Mouse (Mus musculus) limb, embryonic 15.5 days (tissue): ENCODE data around the gene Epor. TPM values are rescaled to one million over a fixed set of nuclear protein-coding genes. Genes with fewer than 3 reads are reported as not detected.
A peak's percentile ranks its signal among the peaks of the same experiment; 100 is the strongest.

Experiments used
- ATAC-seq: fragments of 200-750 bp; cut with Nextera tagmentation; 2 replicates; pipeline ENCODE4 v1.8.0; 2017; ENCODE audit warnings: low read depth, moderate TSS enrichment; ENCODE audit not compliant: insufficient number of reproducible peaks, low FRiP score, low TSS enrichment
- H3K27ac ChIP-seq: fragments of 300-500 bp; sonication (generic); 2 replicates; pipeline ENCODE4 v1.5.1; 2015; ENCODE audit warnings: moderate library complexity, mild to moderate bottlenecking, inconsistent platforms
- H3K27me3 ChIP-seq: fragments of 300-500 bp; sonication (generic); 2 replicates; pipeline ENCODE4 v1.6.1; 2015; ENCODE audit warnings: inconsistent platforms
- H3K36me3 ChIP-seq: fragments of 300-500 bp; sonication (generic); 2 replicates; pipeline ENCODE4 v1.6.1; 2015; ENCODE audit warnings: inconsistent platforms
- H3K4me1 ChIP-seq: fragments of 300-500 bp; sonication (generic); 2 replicates; pipeline ENCODE4 v1.6.1; 2015; ENCODE audit warnings: inconsistent platforms
- H3K4me2 ChIP-seq: fragments of 300-500 bp; sonication (generic); 2 replicates; pipeline ENCODE4 v1.6.1; 2015; ENCODE audit warnings: mild to moderate bottlenecking, inconsistent platforms
- H3K4me3 ChIP-seq: fragments of 300-500 bp; sonication (generic); 2 replicates; pipeline ENCODE4 v1.5.1; 2015; ENCODE audit warnings: mild to moderate bottlenecking, inconsistent platforms
- H3K9ac ChIP-seq: fragments of 300-500 bp; sonication (generic); 2 replicates; pipeline ENCODE4 v1.6.1; 2015; ENCODE audit warnings: inconsistent platforms
- H3K9me3 ChIP-seq: fragments of 300-500 bp; sonication (generic); 2 replicates; pipeline ENCODE4 v1.6.1; 2016; ENCODE audit warnings: inconsistent platforms
- WGBS: fragments of 180-500 bp; shearing (Covaris S2); methylation state at CpG from one replicate; pipeline ENCODE4 v1.1.7; 2015; 5-methylcytosine and 5-hydroxymethylcytosine counted together
- polyA plus RNA-seq: library from polyadenylated mRNA; unstranded; fragments of >200 nt; fragmentation: Nextera tagmentation; extraction: Ambion mirVana; gene quantifications from 2 replicates; pipeline ENCODE4 v1.2.1, GENCODE M21; 2015

The Epor gene
- polyA plus RNA-seq, 1 experiment from 2014 or later, result 6.4 TPM

GRCm38 (mm10) chr9:21932445-21933137, 30.7 kb downstream of the Epor start:
- Histone ChIP-seq H3K9ac (no peak overlapping the region), H3K4me1 (peaks cover 16% of the 10 kb centered on the region; the same call in 1 of the 2 replicates), H3K4me3 (no peak overlapping the region), H3K4me2 (no peak overlapping the region), H3K9me3 (no peaks in the 10 kb centered on the region), H3K27me3 (no peaks in the 10 kb centered on the region), H3K27ac (no peak overlapping the region), H3K36me3 (no peaks in the 10 kb centered on the region)
- 53% methylated on average over 12 of the region's 12 CpGs for WGBS
- ATAC-seq, result no peak

GRCm38 (mm10) chr9:21932006-21932405, 31.3 kb downstream of the Epor start:
- Histone ChIP-seq H3K4me1 (peaks cover 15% of the 10 kb centered on the region; the same call in 1 of the 2 replicates), H3K27ac (no peak overlapping the region), H3K27me3 (no peaks in the 10 kb centered on the region), H3K9me3 (no peaks in the 10 kb centered on the region), H3K4me2 (no peak overlapping the region), H3K9ac (no peak overlapping the region), H3K4me3 (no peak overlapping the region), H3K36me3 (no peaks in the 10 kb centered on the region)
- 51% methylated on average over 2 of the region's 2 CpGs for WGBS
- ATAC-seq, result no peak

- no peak overlapping the region for H3K9ac ChIP-seq
- no peak overlapping the region for H3K27ac ChIP-seq
- H3K27me3 ChIP-seq, result no peaks in the 10 kb centered on the region
- H3K4me1 ChIP-seq, result peaks cover 19% of the 10 kb centered on the region
- no peak overlapping the region for H3K4me3 ChIP-seq
- 81% methylated on average over 3 of the region's 3 CpGs for WGBS
- H3K4me2 ChIP-seq, result no peak overlapping the region
- ATAC-seq, result no peak
- peaks cover 3% of the 10 kb centered on the region; the same call in 1 of the 2 replicates for H3K36me3 ChIP-seq
- H3K9me3 ChIP-seq, result no peaks in the 10 kb centered on the region
Observed at GRCm38 (mm10) chr9:21929208-21929607, 34.1 kb downstream of the Epor start.

- peak; percentile 94 for ATAC-seq
- WGBS, result under 1% methylated on average over 28 of the region's 28 CpGs
- no peaks in the 10 kb centered on the region for H3K27me3 ChIP-seq
Observed at GRCm38 (mm10) chr9:21927208-21927753, 36.0 kb downstream of the Epor start, which contains the start of the genes Ccdc159 and Tmem205. Gene Ccdc159 (plus strand): TSS chr9:21927471. Gene Tmem205 (minus strand): TSS chr9:21927556.

GRCm38 (mm10) chr9:21926784-21927183, 36.5 kb downstream of the Epor start:
- H3K4me2 ChIP-seq, result peak overlapping the region; percentile 56
- ATAC-seq, result no peak
- no peaks in the 10 kb centered on the region for H3K9me3 ChIP-seq
- 3% methylated on average over 6 of the region's 6 CpGs for WGBS
- peak overlapping the region; percentile 34 for H3K9ac ChIP-seq
- peaks cover 17% of the 10 kb centered on the region for H3K4me1 ChIP-seq
- H3K4me3 ChIP-seq, result peak overlapping the region; percentile 51
- peak overlapping the region; percentile 59 for H3K27ac ChIP-seq
- peaks cover 5% of the 10 kb centered on the region; the same call in 1 of the 2 replicates for H3K36me3 ChIP-seq
- no peaks in the 10 kb centered on the region for H3K27me3 ChIP-seq

More at GRCm38 (mm10) chr9:21927208-21927753, 36.0 kb downstream of the Epor start, which contains the start of the genes Ccdc159 and Tmem205:
- Histone ChIP-seq H3K27ac (peak within 1 kb of the TSS; percentile 59), H3K36me3 (peaks cover 3% of the 10 kb centered on the region; the same call in 1 of the 2 replicates), H3K4me3 (peak within 1 kb of the TSS; percentile 51), H3K9me3 (no peaks in the 10 kb centered on the region), H3K9ac (peak within 1 kb of the TSS; percentile 34), H3K4me2 (peak within 1 kb of the TSS; percentile 56), H3K4me1 (peaks cover 17% of the 10 kb centered on the region)

GRCm38 (mm10) chr9:21926155-21926554, 37.2 kb downstream of the Epor start:
- H3K27ac ChIP-seq, result no peak overlapping the region
- WGBS, result 64% methylated on average over 6 of the region's 6 CpGs
- peaks cover 8% of the 10 kb centered on the region; the same call in 1 of the 2 replicates for H3K36me3 ChIP-seq
- H3K4me3 ChIP-seq, result peak overlapping the region; percentile 51
- H3K9ac ChIP-seq, result no peak overlapping the region
- H3K4me1 ChIP-seq, result peaks cover 17% of the 10 kb centered on the region
- no peaks in the 10 kb centered on the region for H3K27me3 ChIP-seq
- ATAC-seq, result no peak
- peak overlapping the region; percentile 56 for H3K4me2 ChIP-seq
- H3K9me3 ChIP-seq, result no peaks in the 10 kb centered on the region

GRCm38 (mm10) chr9:21925506-21925905, 37.8 kb downstream of the Epor start:
- H3K36me3 ChIP-seq, result peaks cover 8% of the 10 kb centered on the region; the same call in 1 of the 2 replicates
- no peak overlapping the region for H3K4me2 ChIP-seq
- no peaks in the 10 kb centered on the region for H3K27me3 ChIP-seq
- H3K4me3 ChIP-seq, result no peak overlapping the region
- no peak for ATAC-seq
- no peaks in the 10 kb centered on the region for H3K9me3 ChIP-seq
- no peak overlapping the region for H3K27ac ChIP-seq
- peaks cover 17% of the 10 kb centered on the region for H3K4me1 ChIP-seq
- H3K9ac ChIP-seq, result no peak overlapping the region
- WGBS, result 91% methylated on average over 1 of the region's 1 CpGs

- no peak overlapping the region for H3K4me3 ChIP-seq
- peaks cover 17% of the 10 kb centered on the region for H3K4me1 ChIP-seq
- H3K4me2 ChIP-seq, result no peak overlapping the region
- no peak overlapping the region for H3K27ac ChIP-seq
- no peak overlapping the region for H3K9ac ChIP-seq
- WGBS, result 84% methylated on average over 3 of the region's 3 CpGs
- no peaks in the 10 kb centered on the region for H3K9me3 ChIP-seq
- peaks cover 8% of the 10 kb centered on the region; the same call in 1 of the 2 replicates for H3K36me3 ChIP-seq
- no peaks in the 10 kb centered on the region for H3K27me3 ChIP-seq
- ATAC-seq, result no peak
Observed at GRCm38 (mm10) chr9:21925034-21925433, 38.3 kb downstream of the Epor start.

- 72% methylated on average over 6 of the region's 6 CpGs for WGBS
- no peaks in the 10 kb centered on the region for H3K9me3 ChIP-seq
- no peak overlapping the region for H3K4me2 ChIP-seq
- no peak overlapping the region for H3K9ac ChIP-seq
- no peak overlapping the region for H3K4me3 ChIP-seq
- ATAC-seq, result no peak
- peaks cover 8% of the 10 kb centered on the region; the same call in 1 of the 2 replicates for H3K36me3 ChIP-seq
- H3K27me3 ChIP-seq, result no peaks in the 10 kb centered on the region
- H3K27ac ChIP-seq, result peak overlapping the region; percentile 0; the same call in 1 of the 2 replicates
- H3K4me1 ChIP-seq, result peaks cover 17% of the 10 kb centered on the region
Observed at GRCm38 (mm10) chr9:21924099-21924493, 39.2 kb downstream of the Epor start.

- Histone ChIP-seq H3K4me1 (peaks cover 19% of the 10 kb centered on the region), H3K36me3 (peaks cover 8% of the 10 kb centered on the region; the same call in 1 of the 2 replicates), H3K27me3 (no peaks in the 10 kb centered on the region), H3K9me3 (no peaks in the 10 kb centered on the region), H3K9ac (no peak overlapping the region), H3K4me2 (no peak overlapping the region), H3K27ac (0 out of 2 replicates have a peak overlapping the region, but pooled peaks have one; percentile 0), H3K4me3 (no peak overlapping the region)
- ATAC-seq, result no peak
- WGBS, result 60% methylated on average over 3 of the region's 3 CpGs
Observed at GRCm38 (mm10) chr9:21923490-21924098, 39.7 kb downstream of the Epor start.

GRCm38 (mm10) chr9:21923036-21923435, 40.3 kb downstream of the Epor start:
- H3K4me3 ChIP-seq, result no peak overlapping the region
- no peaks in the 10 kb centered on the region for H3K27me3 ChIP-seq
- no peak overlapping the region for H3K9ac ChIP-seq
- H3K4me1 ChIP-seq, result peaks cover 25% of the 10 kb centered on the region
- H3K9me3 ChIP-seq, result no peaks in the 10 kb centered on the region
- H3K36me3 ChIP-seq, result peaks cover 8% of the 10 kb centered on the region; the same call in 1 of the 2 replicates
- no peak overlapping the region for H3K4me2 ChIP-seq
- H3K27ac ChIP-seq, result no peak overlapping the region
- 91% methylated on average over 4 of the region's 4 CpGs for WGBS
- ATAC-seq, result no peak
